In the genomic region with DNA sequence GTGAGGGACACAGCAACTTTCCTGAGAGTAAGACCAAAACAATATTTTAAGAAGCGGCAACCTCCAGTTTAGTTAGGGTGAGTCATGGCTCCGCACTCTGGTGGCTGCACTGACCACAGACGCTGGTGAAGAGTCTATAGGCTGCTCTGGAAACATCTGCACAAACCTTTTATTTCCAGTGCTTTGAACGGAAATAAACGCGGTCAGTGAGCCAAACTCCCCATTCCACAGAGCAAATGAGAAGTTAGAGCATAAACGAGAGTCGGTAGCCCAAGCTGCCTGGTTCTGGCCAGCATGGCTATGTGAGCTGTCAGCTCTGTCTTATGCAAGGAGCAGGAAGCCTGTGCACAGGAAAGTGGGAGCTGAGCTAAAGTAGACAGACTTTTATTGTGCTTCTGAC, we compare ENCODE assay signal across 8 mouse cellular contexts. TPM values are rescaled to one million over a fixed set of nuclear protein-coding genes. Genes with fewer than 3 reads are reported as not detected.
DNase-seq lines count a peak whose midpoint lies in the region; ATAC-seq and TF ChIP-seq lines count a peak whose summit lies in the region.
"Had no signal": no experiment of that assay in that cellular context is flagged by ENCODE, and none has a peak within 500 bp of the region (broad histone marks: within the 10 kb centered on the region; RNA-seq: fewer than 3 reads in every experiment).

No protein-coding gene starts in this region.

- no peak for TF ChIP-seq POLR2A in CH12.LX (IDR thresholded peaks at IDR 0.05; ENCODE audit: low read depth, low read length)

- H3K4me1 ChIP-seq in CH12.LX (ENCODE audit: control insufficient read depth in 1 of 2, insufficient read depth in 2 of 2) = peaks cover 0 to 23% of the 10 kb centered on the region in 2 experiments; a peak in 2 of 4 replicates
- H3K4me1 ChIP-seq in heart, embryonic 16.5 days (ENCODE audit: control insufficient read depth, insufficient read depth, low read length) = peaks cover 15% of the 10 kb centered on the region
- no peaks in the 10 kb centered on the region; the same call in 1 of the 2 replicates for H3K4me1 ChIP-seq in liver, embryonic 13.5 days (replicated peaks)
- H3K4me1 ChIP-seq: embryonic facial prominence, embryonic 12.5 days had no signal

- no peak for TF ChIP-seq EP300 in CH12.LX (IDR thresholded peaks at IDR 0.05; ENCODE audit: low read length)

- TF ChIP-seq CTCF in CH12.LX (conservative IDR thresholded peaks at IDR 0.05 in 1 of 2, IDR thresholded peaks at IDR 0.05 in 1 of 2; ENCODE audit: low read depth in 2 of 2, low read length in 2 of 2) = no peak

- 34% methylated on average over 8 of the region's 8 CpGs for WGBS in heart, embryonic 16.5 days
- WGBS in liver, embryonic 13.5 days (ENCODE audit: insufficient replicate concordance) = 16% methylated on average over 8 of the region's 8 CpGs

- dilution Hi-C loops in CH12.LX (cut with MboI; ENCODE audit: extremely low pct_ligation_motif_present, extremely low pct_unique_long_range_greater_than_20kb, low sequenced_read_pairs) = no loop called here

- H3K9me3 ChIP-seq in CH12.LX (replicated peaks; ENCODE audit: low read length) = no peaks in the 10 kb centered on the region
- no peaks in the 10 kb centered on the region for H3K9me3 ChIP-seq in heart, embryonic 16.5 days (replicated peaks; ENCODE audit: control insufficient read depth, low read length)
- H3K9me3 ChIP-seq in liver, embryonic 13.5 days (replicated peaks) = no peaks in the 10 kb centered on the region
- H3K9me3 ChIP-seq: embryonic facial prominence, embryonic 12.5 days had no signal

- no peaks in the 10 kb centered on the region for H3K79me2 ChIP-seq in CH12.LX (replicated peaks; ENCODE audit: control insufficient read depth, extremely low read depth, insufficient read depth, poor library complexity, severe bottlenecking)

- no peak overlapping the region for H3K4me2 ChIP-seq in CH12.LX (ENCODE audit: insufficient read depth, low read depth, poor library complexity, severe bottlenecking)
- peak overlapping the region; percentile 39 for H3K4me2 ChIP-seq in heart, embryonic 16.5 days (ENCODE audit: low read depth, low read length)
- peak overlapping the region; percentile 3; the same call in 1 of the 2 replicates for H3K4me2 ChIP-seq in liver, embryonic 13.5 days
- H3K4me2 ChIP-seq: embryonic facial prominence, embryonic 12.5 days had no signal

- in situ Hi-C loops in CH12.LX (cut with MboI; ENCODE audit: low pct_ligation_motif_present, low pct_unique_long_range_greater_than_20kb, low sequenced_read_pairs) = no loop called here

- H3K4me3 ChIP-seq in CH12.LX (replicated peaks in 1 of 3; ENCODE audit: low read depth in 2 of 3, low read length in 2 of 3, poor library complexity in 1 of 3) = no peak overlapping the region
- no peak overlapping the region for H3K4me3 ChIP-seq in heart, embryonic 16.5 days (ENCODE audit: low read length)
- no peak overlapping the region for H3K4me3 ChIP-seq in liver, embryonic 13.5 days (replicated peaks)
- H3K4me3 ChIP-seq: embryonic facial prominence, embryonic 12.5 days had no signal

- no peak; the same call in 1 of the 2 replicates for ATAC-seq in heart, embryonic 16.5 days (replicated peaks; ENCODE audit: extremely low read depth, insufficient read depth, low FRiP score)
- peak; percentile 36; the same call in 1 of the 2 replicates for ATAC-seq in liver, embryonic 13.5 days (ENCODE audit: low read depth)
- no peak for ATAC-seq in monocyte, adult 5-6 weeks (replicated peaks; ENCODE audit: insufficient number of reproducible peaks, low FRiP score, low TSS enrichment, poor library complexity, severe bottlenecking)

- H3K36me3 ChIP-seq in CH12.LX (replicated peaks in 1 of 2; ENCODE audit: control insufficient read depth in 1 of 2, insufficient read depth in 1 of 2, low read length in 1 of 2) = no peaks in the 10 kb centered on the region
- H3K36me3 ChIP-seq in heart, embryonic 16.5 days (ENCODE audit: control insufficient read depth, insufficient read depth) = no peaks in the 10 kb centered on the region
- H3K36me3 ChIP-seq in liver, embryonic 13.5 days = no peaks in the 10 kb centered on the region
- H3K36me3 ChIP-seq: embryonic facial prominence, embryonic 12.5 days had no signal

- no peak overlapping the region for H3K9ac ChIP-seq in CH12.LX (ENCODE audit: insufficient read depth, low read depth)
- 0 out of 2 replicates have a peak overlapping the region, but pooled peaks have one; percentile 34 for H3K9ac ChIP-seq in heart, embryonic 16.5 days (ENCODE audit: low read length)
- H3K9ac ChIP-seq in liver, embryonic 13.5 days = no peak overlapping the region
- H3K9ac ChIP-seq: embryonic facial prominence, embryonic 12.5 days had no signal

- H3K27ac ChIP-seq in CH12.LX (ENCODE audit: insufficient read depth, low read depth) = no peak overlapping the region
- peak overlapping the region; percentile 30; the same call in 1 of the 2 replicates for H3K27ac ChIP-seq in heart, embryonic 16.5 days (ENCODE audit: low read length)
- H3K27ac ChIP-seq in liver, embryonic 13.5 days = no peak overlapping the region
- H3K27ac ChIP-seq: embryonic facial prominence, embryonic 12.5 days had no signal

- no peak for TF ChIP-seq RAD21 in CH12.LX (IDR thresholded peaks at IDR 0.05; ENCODE audit: low read depth, low read length)

- DNase-seq in 3134 (ENCODE audit: extremely low read depth, insufficient read length, low spot score) = peak; percentile 6
- peak; percentile 39 for DNase-seq in CH12.LX (ENCODE audit: extremely low read depth)
- no peak for DNase-seq in liver, embryonic 13.5 days
- DNase-seq in layer of hippocampus, postnatal 36 days = no peak
- DNase-seq in left cerebral cortex, adult 18-20 months (ENCODE audit: low spot score in 2 of 2) = no peak

- H3K27me3 ChIP-seq in CH12.LX (replicated peaks) = peaks cover 4% of the 10 kb centered on the region
- no peaks in the 10 kb centered on the region for H3K27me3 ChIP-seq in heart, embryonic 16.5 days (ENCODE audit: control insufficient read depth, insufficient read depth, low read length)
- no peaks in the 10 kb centered on the region for H3K27me3 ChIP-seq in liver, embryonic 13.5 days
- H3K27me3 ChIP-seq: embryonic facial prominence, embryonic 12.5 days had no signal

TF ChIP-seq in CH12.LX, 34 proteins besides CTCF, POLR2A, EP300 and RAD21:
- no peak for TF ChIP-seq E2F4 (IDR thresholded peaks at IDR 0.05; ENCODE audit: insufficient replicate concordance, low read depth, low read length)
- TF ChIP-seq SMC3 (IDR thresholded peaks at IDR 0.05; ENCODE audit: low read depth, low read length) = no peak
- TF ChIP-seq USF2 (conservative IDR thresholded peaks at IDR 0.05; ENCODE audit: low read depth, low read length) = no peak
- no peak for TF ChIP-seq ZMIZ1 (IDR thresholded peaks at IDR 0.05; ENCODE audit: low read depth, low read length)
- no peak for TF ChIP-seq ETS1 (conservative IDR thresholded peaks at IDR 0.05; ENCODE audit: low read depth, low read length)
- no peak for TF ChIP-seq ZNF384 (IDR thresholded peaks at IDR 0.05; ENCODE audit: low read depth, low read length)
- TF ChIP-seq KAT2A (IDR thresholded peaks at IDR 0.05; ENCODE audit: insufficient replicate concordance, low read length) = no peak
- TF ChIP-seq USF1 (IDR thresholded peaks at IDR 0.05; ENCODE audit: low read depth, low read length) = no peak
- no peak for TF ChIP-seq NELFE (IDR thresholded peaks at IDR 0.05; ENCODE audit: low read depth, low read length)
- no peak for TF ChIP-seq NRF1 (IDR thresholded peaks at IDR 0.05; ENCODE audit: low read depth, low read length)
- TF ChIP-seq HCFC1 (IDR thresholded peaks at IDR 0.05; ENCODE audit: low read depth, low read length) = no peak
- TF ChIP-seq MAX (IDR thresholded peaks at IDR 0.05; ENCODE audit: low read length) = no peak

RNA-seq across cellular contexts. Expression of a gene that starts 1.9 kb away (rescaled TPM):
- not detected in 2 replicates for total RNA-seq in CH12.LX (2012; rRNA removed)
- 0.03 and 0.11 TPM in 2 replicates for total RNA-seq in CH12.LX (2014; rRNA removed)
- polyA plus RNA-seq in CH12.LX (2012; ENCODE audit: insufficient read length, low read depth) = not detected in 2 replicates
- 22.4 and 24.0 TPM in 2 replicates for polyA plus RNA-seq in heart, embryonic 16.5 days (2015; fragmentation: Nextera tagmentation; extraction: Ambion mirVana)
- 20.5 and 24.9 TPM in 2 replicates for polyA plus RNA-seq in liver, embryonic 13.5 days (2015; fragmentation: Nextera tagmentation; extraction: Ambion mirVana)
- total RNA-seq in monocyte, adult 5-6 weeks (2017) = 4.9 to 11.3 TPM (median 10.7 TPM) in 3 replicates
- 10 to 100 TPM; 56.6 to 60.9 TPM for total RNA-seq in layer of hippocampus, postnatal 36 days (2021)
- 10 to 100 TPM; 42.5 to 44.8 TPM for total RNA-seq in left cerebral cortex, adult 18-20 months (2021)

Comparison
In these comparisons a context has a peak if more than half of its experiments do, and no peak if none do; other contexts are left out.
1. DNase-seq: peak in 3134 (single experiment) and CH12.LX (single experiment); none in liver, embryonic 13.5 days (single experiment), layer of hippocampus, postnatal 36 days (0 of 2) and left cerebral cortex, adult 18-20 months (0 of 2).